Mouse (Mus musculus) olfactory bulb, adult 2 months (tissue): ENCODE results near the gene Gm10696. TPM values are rescaled to one million over a fixed set of nuclear protein-coding genes. Genes with fewer than 3 reads are reported as not detected.
"Not testable (repeated sequence)": the region's sequence is repeated elsewhere in the genome, so short reads cannot be mapped to it uniquely, and the experiment has no call there.

Source experiments
- H3K27ac ChIP-seq: fragments of 200-500 bp; 2 replicates; pipeline ENCODE4 v1.5.1; 2012; ENCODE audit warnings: low read depth, low read length; ENCODE audit not compliant: insufficient read depth
- H3K4me1 ChIP-seq: fragments of 200-500 bp; 2 replicates; pipeline ENCODE4 v1.6.1; 2012; ENCODE audit warnings: low read length; ENCODE audit not compliant: control insufficient read depth, insufficient read depth
- H3K4me3 ChIP-seq: fragments of 200-500 bp; 2 replicates; pipeline ENCODE4 v1.5.1; 2012; ENCODE audit warnings: mild to moderate bottlenecking, low read depth, low read length, moderate library complexity; ENCODE audit not compliant: insufficient read depth
- WGBS: fragments of 180-500 bp; shearing (Covaris S2); methylation state at CpG from one replicate; pipeline ENCODE4 v1.1.7; 2018; 5-methylcytosine and 5-hydroxymethylcytosine counted together
- polyA plus RNA-seq: library from polyadenylated mRNA; stranded (reverse); fragments of >200 nt; gene quantifications from 2 replicates; pipeline ENCODE4 v1.2.4, GENCODE M21; 2012; ENCODE audit warnings: low replicate concordance; ENCODE audit not compliant: missing spikeins, insufficient read depth, insufficient read length

Gene Gm10696
- polyA plus RNA-seq, result not detected in 2 replicates

DNA sequence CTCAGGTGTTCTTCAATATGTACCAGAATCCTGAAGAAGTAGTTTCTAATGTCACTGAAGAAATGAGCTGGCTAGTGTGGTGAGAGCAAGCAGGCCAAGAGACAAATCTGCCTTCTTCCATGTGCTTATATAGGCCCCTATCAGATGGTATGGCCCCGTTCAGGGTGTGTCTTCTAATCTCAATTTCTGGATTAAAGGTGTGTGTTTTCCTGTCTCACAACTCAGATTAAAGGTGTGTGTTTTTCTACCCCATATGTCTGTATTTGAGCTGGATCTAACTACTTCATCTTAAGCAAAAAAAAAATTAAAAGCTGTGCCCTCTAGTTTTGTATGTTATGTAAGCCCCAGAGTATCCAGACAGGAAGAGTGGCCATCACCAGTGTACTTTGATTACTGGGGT lies at the start of gene Gm10696:
TSS of gene Gm10696 (minus strand) at position 101 of the 400 bp plus-strand sequence.
- H3K4me1 ChIP-seq, H3K4me3 ChIP-seq, H3K27ac ChIP-seq: not testable (repeated sequence)
- 97% methylated on average over 1 of the region's 1 CpGs for WGBS

DNA sequence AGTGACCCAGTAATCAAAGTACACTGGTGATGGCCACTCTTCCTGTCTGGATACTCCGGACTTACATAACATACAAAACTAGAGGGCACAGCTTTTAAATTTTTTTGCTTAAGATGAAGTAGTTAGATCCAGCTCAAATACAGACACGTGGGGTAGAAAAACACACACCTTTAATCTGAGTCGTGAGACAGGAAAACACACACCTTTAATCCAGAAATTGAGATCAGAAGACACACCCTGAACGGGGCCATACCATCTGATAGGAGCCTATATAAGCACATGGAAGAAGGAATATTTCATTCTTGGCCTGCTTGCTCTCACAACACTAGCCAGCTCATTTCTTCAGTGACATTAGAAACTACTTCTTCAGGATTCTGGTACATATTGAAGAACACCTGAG lies 18.4 kb upstream of the Gm10696 start, which contains the start of gene Gm5286:
TSS of gene Gm5286 (plus strand) at position 301 of the 400 bp plus-strand sequence.
- not testable (repeated sequence) for H3K4me3 ChIP-seq, H3K27ac ChIP-seq, H3K4me1 ChIP-seq
- 92% methylated on average over 3 of the region's 4 CpGs for WGBS

DNA sequence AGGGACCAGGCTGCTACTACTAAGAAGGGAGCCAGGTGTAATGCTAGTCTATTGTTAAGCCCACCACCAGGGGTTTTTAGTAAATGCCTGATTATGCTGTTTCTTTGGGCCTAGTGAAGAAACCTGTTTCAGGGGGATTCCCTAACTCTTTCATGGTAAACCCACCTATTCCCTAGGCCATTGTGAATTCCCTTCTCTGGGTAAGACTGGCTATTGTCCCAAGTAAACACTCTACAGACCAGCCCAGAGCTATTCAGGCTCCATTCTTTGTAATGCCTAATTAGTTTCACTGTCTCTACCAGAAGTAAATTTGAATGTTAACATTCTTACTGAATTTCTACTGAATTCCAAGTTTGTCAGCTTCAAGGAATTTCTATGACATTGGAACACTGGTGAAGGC lies 10.6 kb downstream of the Gm10696 start:
- H3K27ac ChIP-seq, H3K4me3 ChIP-seq, H3K4me1 ChIP-seq: not testable (repeated sequence)

Other genes with a start within 250 kb of the Gm10696 start
- gene Gm9117, start 234.7 kb downstream of the Gm10696 start, polyA plus RNA-seq, result not detected in 2 replicates
- not detected in 2 replicates for gene Tdpoz5, start 216.9 kb downstream of the Gm10696 start, polyA plus RNA-seq
- not detected in 2 replicates for gene Gm9125, start 123.3 kb downstream of the Gm10696 start, polyA plus RNA-seq
- not detected in 2 replicates for gene Gm10697, start 105.5 kb downstream of the Gm10696 start, polyA plus RNA-seq
- gene Gm5286, start 18.5 kb upstream of the Gm10696 start, polyA plus RNA-seq, result not detected in 2 replicates
- gene Gm4778, start 85.8 kb upstream of the Gm10696 start, polyA plus RNA-seq, result not detected in 2 replicates
- not detected in 2 replicates for gene Them4, start 131.9 kb upstream of the Gm10696 start, polyA plus RNA-seq
- not detected in 2 replicates for gene Them5, start 163.9 kb upstream of the Gm10696 start, polyA plus RNA-seq
- gene C2cd4d, start 184.2 kb upstream of the Gm10696 start, polyA plus RNA-seq, result not detected in 2 replicates
- gene Rorc, start 194.6 kb upstream of the Gm10696 start, polyA plus RNA-seq, result 118 TPM in 1 of 2 replicates, not detected in the other
- not detected in 2 replicates for gene Lingo4, start 220.3 kb upstream of the Gm10696 start, polyA plus RNA-seq
- not detected in 2 replicates for gene Tdrkh, start 235.1 kb upstream of the Gm10696 start, polyA plus RNA-seq